Mouse (Mus musculus) hindbrain, postnatal 0 days (tissue): Measurements from ENCODE around the gene Rps27. TPM values are rescaled to one million over a fixed set of nuclear protein-coding genes. Genes with fewer than 3 reads are reported as not detected.

Source experiments
- ATAC-seq: fragments of 200-750 bp; cut with Nextera tagmentation; 2 replicates; pipeline ENCODE4 v1.8.0; 2017; ENCODE audit warnings: mild to moderate bottlenecking, moderate TSS enrichment, moderate library complexity
- DNase-seq: peaks from one replicate; pipeline ENCODE4 v3.0.0-alpha.2; 2015; ENCODE audit warnings: low spot score
- H3K27ac ChIP-seq: fragments of 300-500 bp; sonication (generic); 2 replicates; pipeline ENCODE4 v1.5.1; 2014; ENCODE audit warnings: mild to moderate bottlenecking
- H3K27me3 ChIP-seq: fragments of 300-500 bp; sonication (generic); 2 replicates; pipeline ENCODE4 v1.6.1; 2014; ENCODE audit warnings: low read length, mixed read lengths; ENCODE audit not compliant: insufficient read depth
- H3K36me3 ChIP-seq: fragments of 300-500 bp; sonication (generic); 2 replicates; pipeline ENCODE4 v1.6.1; 2014; ENCODE audit warnings: low read length, mixed read lengths; ENCODE audit not compliant: insufficient read depth
- H3K4me1 ChIP-seq: fragments of 300-500 bp; sonication (generic); 2 replicates; pipeline ENCODE4 v1.6.1; 2014; ENCODE audit warnings: antibody characterized with exemption, low read length, mixed read lengths; ENCODE audit not compliant: insufficient read depth
- H3K4me2 ChIP-seq: fragments of 300-500 bp; sonication (generic); 2 replicates; pipeline ENCODE4 v1.6.1; 2014; ENCODE audit warnings: low read depth, mild to moderate bottlenecking, low read length, moderate library complexity, mixed read lengths
- H3K4me3 ChIP-seq: fragments of 300-500 bp; sonication (generic); 2 replicates; pipeline ENCODE4 v1.5.1; 2014; ENCODE audit warnings: low read length
- H3K9ac ChIP-seq: fragments of 300-500 bp; sonication (generic); replicated peaks from 2 replicates; pipeline ENCODE4 v1.6.1; 2014; ENCODE audit warnings: mild to moderate bottlenecking, low read length, moderate library complexity, mixed read lengths
- H3K9me3 ChIP-seq: fragments of 300-500 bp; sonication (generic); 2 replicates; pipeline ENCODE4 v1.6.1; 2016; ENCODE audit warnings: low read length, mixed read lengths
- CTCF ChIP-seq: IDR thresholded peaks from 2 replicates; pipeline ENCODE4 v1.5.1; 2016; ENCODE audit warnings: antibody characterized with exemption, control low read depth, low read depth
- WGBS: fragments of 180-500 bp; shearing (Covaris S2); extraction: QIAGEN DNeasy Blood & Tissue Kit; methylation state at CpG from one replicate; pipeline ENCODE4 v1.1.7; 2014; 5-methylcytosine and 5-hydroxymethylcytosine counted together
- polyA plus RNA-seq: library from polyadenylated mRNA; unstranded; fragments of >200 nt; fragmentation: Nextera tagmentation; extraction: Ambion mirVana; gene quantifications from 2 replicates; pipeline ENCODE4 v1.2.1, GENCODE M21; 2015
- total RNA-seq: library from RNA; depleted of rRNA; stranded (reverse); fragments of >200 nt; gene quantifications from 2 replicates; pipeline ENCODE4 v1.2.3, GENCODE M21; 2014

The Rps27 gene
- total and polyA plus RNA-seq, 2 experiments from 2014 or later = 901 to 2,808 TPM

DNA sequence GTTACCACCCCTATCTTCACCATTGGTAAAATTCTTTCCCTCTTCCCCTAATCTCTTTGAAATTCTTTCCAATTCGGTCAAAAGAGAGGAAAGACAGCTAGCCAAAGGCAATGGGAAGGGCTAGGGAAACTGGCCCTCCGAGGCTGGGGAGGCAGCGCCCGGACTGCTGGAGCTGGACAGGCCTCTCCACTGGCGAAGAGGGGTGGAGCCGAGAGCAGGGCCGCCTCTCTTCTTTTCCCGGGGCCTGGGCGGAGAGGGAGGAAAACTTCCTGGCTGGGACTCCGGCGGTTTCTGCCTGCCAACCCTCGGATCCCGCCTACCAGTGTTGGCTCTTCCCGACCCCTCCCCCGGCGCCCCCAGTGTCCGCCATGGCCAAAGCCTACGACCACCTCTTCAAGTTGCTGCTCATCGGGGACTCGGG is 7.1 kb upstream of the Rps27 start:
- no peaks in the 10 kb centered on the region for H3K27me3 ChIP-seq

DNA sequence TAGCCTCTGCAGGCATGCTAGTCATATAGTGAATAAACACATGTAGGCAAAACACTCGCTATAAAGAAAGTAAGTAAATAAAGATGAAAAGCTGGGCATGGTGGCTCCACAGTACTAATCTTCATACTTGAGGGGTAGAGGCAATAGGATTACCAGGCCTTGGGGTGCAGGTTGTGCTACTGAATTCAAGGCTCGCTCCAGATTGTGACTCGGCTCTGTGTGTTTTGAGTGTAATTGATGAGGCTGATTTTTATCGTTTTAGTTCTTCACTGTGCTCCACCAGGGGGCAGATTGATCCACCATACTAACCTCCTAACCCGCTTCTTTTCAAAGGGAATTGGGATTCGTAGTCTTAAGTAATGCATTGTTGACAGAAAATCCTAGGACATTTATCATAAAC is 6.6 kb upstream of the Rps27 start:
- DNase-seq = peak; percentile 81
- WGBS = 12% methylated on average over 6 of the region's 6 CpGs
- peak overlapping the region; percentile 78 for H3K4me2 ChIP-seq
- peak; percentile 75 for TF ChIP-seq CTCF
- peaks cover 5% of the 10 kb centered on the region; the same call in 1 of the 2 replicates for H3K4me1 ChIP-seq
- H3K9me3 ChIP-seq = no peaks in the 10 kb centered on the region
- peak overlapping the region; percentile 68 for H3K27ac ChIP-seq
- ATAC-seq = peak; percentile 66; the same call in 1 of the 2 replicates
- peak overlapping the region; percentile 42 for H3K4me3 ChIP-seq
- H3K36me3 ChIP-seq = no peaks in the 10 kb centered on the region
- peak overlapping the region; percentile 35 for H3K9ac ChIP-seq
- no peaks in the 10 kb centered on the region for H3K27me3 ChIP-seq

More for the DNA sequence above, 7.1 kb upstream of the Rps27 start:
- DNase-seq (peak; percentile 68), ATAC-seq (peak; percentile 75)
- peak overlapping the region; percentile 42 for H3K4me3 ChIP-seq
- H3K4me1 ChIP-seq = peaks cover 5% of the 10 kb centered on the region; the same call in 1 of the 2 replicates
- TF ChIP-seq CTCF = no peak
- 0% methylated on average over 19 of the region's 20 CpGs for WGBS
- H3K4me2 ChIP-seq = peak overlapping the region; percentile 78
- H3K27ac ChIP-seq = peak overlapping the region; percentile 68
- peak overlapping the region; percentile 35 for H3K9ac ChIP-seq
- H3K9me3 ChIP-seq = no peaks in the 10 kb centered on the region
- no peaks in the 10 kb centered on the region for H3K36me3 ChIP-seq

DNA sequence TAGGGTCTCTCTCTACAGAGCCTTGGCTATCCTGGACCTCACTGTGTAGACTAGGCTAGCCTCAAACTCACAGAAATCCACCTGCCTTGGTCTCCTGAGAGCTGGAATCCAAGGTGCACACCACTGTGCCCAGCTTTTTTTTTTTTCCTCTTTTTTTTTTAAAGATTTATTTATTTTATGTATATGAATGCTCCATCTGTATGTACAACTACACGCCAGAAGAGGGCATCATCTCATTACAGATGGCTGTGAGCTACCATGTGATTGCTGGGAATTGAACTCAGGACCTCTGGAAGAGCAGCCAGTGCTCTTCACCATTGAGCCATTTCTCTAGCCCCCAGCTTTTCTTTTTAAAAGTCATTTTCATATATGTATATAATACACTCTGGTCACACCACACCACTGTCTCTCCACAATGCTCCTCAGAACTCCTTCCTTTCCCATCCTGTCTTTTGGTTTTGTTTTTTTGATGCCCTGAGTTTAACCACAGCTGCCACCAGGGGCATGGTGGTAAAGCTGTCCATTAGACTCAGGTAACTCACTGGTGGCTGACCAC is 2.5 kb upstream of the Rps27 start:
- 45% methylated on average over 1 of the region's 1 CpGs for WGBS
- Histone ChIP-seq H3K4me2 (no peak overlapping the region), H3K27me3 (no peaks in the 10 kb centered on the region), H3K27ac (no peak overlapping the region), H3K36me3 (peaks cover 10% of the 10 kb centered on the region; the same call in 1 of the 2 replicates), H3K9me3 (no peaks in the 10 kb centered on the region), H3K4me1 (peaks cover 20% of the 10 kb centered on the region), H3K9ac (no peak overlapping the region), H3K4me3 (no peak overlapping the region)
- no peak for DNase-seq
- TF ChIP-seq CTCF = no peak; the same call in 1 of the 2 replicates
- no peak for ATAC-seq

DNA sequence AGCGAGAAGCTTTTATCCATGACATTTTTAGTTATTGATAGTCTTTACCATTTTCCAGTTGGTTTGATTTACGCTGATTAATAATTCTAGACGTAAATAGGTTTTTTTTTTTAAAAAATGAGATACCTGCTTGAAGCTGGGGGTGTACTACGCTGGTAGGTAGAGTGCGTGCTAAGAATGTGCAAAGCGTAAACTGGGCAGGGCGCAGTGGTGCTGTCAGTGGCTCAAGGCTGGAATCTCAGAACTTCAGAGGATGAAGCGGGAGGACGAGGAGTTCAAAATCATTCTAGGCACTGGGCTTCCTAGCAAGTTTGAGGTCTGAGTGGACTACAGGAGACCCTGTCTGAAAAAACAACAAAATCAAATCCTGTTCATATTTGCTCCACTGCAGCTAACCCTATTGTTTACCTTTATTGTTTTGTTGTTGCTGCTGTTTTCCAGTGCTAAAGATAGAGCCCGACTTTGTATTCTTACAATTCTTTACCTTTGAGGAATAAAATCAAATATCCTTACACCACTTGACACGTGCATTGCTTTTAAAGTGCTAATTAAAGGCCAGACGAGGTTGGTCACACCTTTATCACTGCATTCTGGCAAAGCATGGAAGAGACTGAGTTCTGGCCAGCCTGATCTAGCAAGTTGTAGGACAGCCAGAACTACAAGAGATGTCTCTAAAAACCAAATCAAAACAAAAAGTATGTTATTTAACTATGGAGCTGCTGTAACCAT is 669 bp upstream of the Rps27 start:
- DNase-seq (peak; percentile 48), ATAC-seq (peak; percentile 43)
- peak overlapping the region; percentile 94 for H3K4me3 ChIP-seq
- peaks cover 15% of the 10 kb centered on the region for H3K4me1 ChIP-seq
- WGBS = 10% methylated on average over 12 of the region's 12 CpGs
- peaks cover 15% of the 10 kb centered on the region; the same call in 1 of the 2 replicates for H3K36me3 ChIP-seq
- H3K9me3 ChIP-seq = no peaks in the 10 kb centered on the region
- TF ChIP-seq CTCF = no peak
- peak overlapping the region; percentile 95 for H3K27ac ChIP-seq
- no peaks in the 10 kb centered on the region for H3K27me3 ChIP-seq
- H3K9ac ChIP-seq = peak overlapping the region; percentile 92; the same call in 1 of the 2 replicates
- H3K4me2 ChIP-seq = peak overlapping the region; percentile 93

DNA sequence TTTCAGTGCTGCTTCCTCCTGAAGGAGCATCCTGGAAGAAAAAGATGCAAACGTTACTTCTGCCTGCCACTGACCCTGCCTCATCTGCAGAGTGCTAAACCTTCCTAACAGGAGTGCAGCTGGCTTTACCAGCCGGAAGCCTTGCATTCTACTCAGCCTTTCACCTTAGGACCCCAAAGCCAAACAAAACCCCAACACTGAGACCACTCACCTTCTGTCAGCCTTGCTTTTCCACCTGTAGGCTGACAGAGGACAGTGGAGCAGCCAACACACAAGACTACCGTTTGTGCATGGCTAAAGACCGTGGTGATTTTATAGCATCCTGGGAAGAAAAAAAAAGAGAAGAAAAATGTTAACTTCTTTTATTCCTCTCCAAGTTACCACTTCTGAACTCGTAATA is 728 bp downstream of the Rps27 start:
- H3K36me3 ChIP-seq = peaks cover 20% of the 10 kb centered on the region; the same call in 1 of the 2 replicates
- DNase-seq = no peak
- peak overlapping the region; percentile 95 for H3K27ac ChIP-seq
- no peak for ATAC-seq
- peak overlapping the region; percentile 93 for H3K4me2 ChIP-seq
- H3K9me3 ChIP-seq = no peaks in the 10 kb centered on the region
- H3K9ac ChIP-seq = peak overlapping the region; percentile 92
- no peak for TF ChIP-seq CTCF
- peak overlapping the region; percentile 94 for H3K4me3 ChIP-seq
- peaks cover 15% of the 10 kb centered on the region for H3K4me1 ChIP-seq
- WGBS = 17% methylated on average over 5 of the region's 5 CpGs
- no peaks in the 10 kb centered on the region for H3K27me3 ChIP-seq

DNA sequence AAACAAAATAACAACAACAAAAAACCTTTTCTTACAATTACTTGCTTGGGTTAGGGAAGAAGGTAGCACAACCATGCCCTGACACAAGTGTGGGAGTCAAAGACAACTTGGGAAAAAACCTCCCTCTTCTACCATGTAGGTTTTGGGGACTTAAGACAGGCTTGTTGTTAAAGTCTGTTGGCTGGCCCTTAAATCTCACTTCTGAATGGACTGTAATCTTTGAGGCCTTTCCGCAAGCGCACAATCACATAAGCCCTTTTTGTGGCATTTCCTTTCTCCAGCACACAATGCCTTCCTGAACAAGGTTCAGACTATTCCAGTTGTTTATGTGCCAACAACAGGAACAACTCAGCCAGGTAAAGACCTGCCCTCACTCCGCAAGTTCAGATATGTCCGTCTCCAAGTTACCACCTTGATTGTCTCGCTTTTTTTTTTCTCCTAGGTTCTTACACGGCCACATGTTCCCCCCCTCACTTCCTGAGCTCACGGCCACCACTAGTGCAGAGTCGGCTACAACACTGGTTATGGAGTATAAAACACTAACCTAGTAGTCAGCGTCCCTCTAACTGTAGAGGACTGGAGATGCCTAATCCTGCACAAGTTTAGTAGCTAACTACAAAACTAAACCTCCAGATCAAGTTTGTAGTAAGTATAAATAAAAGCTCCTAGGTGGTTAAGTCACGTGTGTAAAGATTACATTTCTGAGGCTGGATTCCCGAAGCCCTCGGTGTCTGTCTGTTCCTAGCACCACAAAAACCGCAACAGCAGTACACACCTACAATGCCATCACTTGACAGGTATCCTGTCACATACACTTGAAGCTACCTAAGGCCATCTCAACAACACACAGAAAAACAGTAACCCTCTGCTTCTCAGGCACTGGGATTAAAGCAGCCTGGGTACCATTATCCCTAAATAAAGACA is 1.7 kb downstream of the Rps27 start:
- H3K27ac ChIP-seq = no peak overlapping the region
- H3K27me3 ChIP-seq = no peaks in the 10 kb centered on the region
- WGBS = 85% methylated on average over 13 of the region's 13 CpGs
- peak overlapping the region; percentile 93 for H3K4me2 ChIP-seq
- H3K36me3 ChIP-seq = peaks cover 20% of the 10 kb centered on the region; the same call in 1 of the 2 replicates
- H3K4me1 ChIP-seq = peaks cover 15% of the 10 kb centered on the region
- ATAC-seq = no peak
- H3K4me3 ChIP-seq = peak overlapping the region; percentile 94; the same call in 1 of the 2 replicates
- DNase-seq = no peak
- H3K9ac ChIP-seq = 0 out of 2 replicates have a peak overlapping the region, but pooled peaks have one; percentile 21
- H3K9me3 ChIP-seq = no peaks in the 10 kb centered on the region
- TF ChIP-seq CTCF = no peak
